Mouse (Mus musculus): Measurements from ENCODE around the gene Srek1.

The Srek1 gene

GRCm38 (mm10) chr13:103774119-103774757 lies at the start of gene Srek1:
Gene Srek1, minus strand, starts transcription at chr13:103774608.
- DNase-seq = peak; percentile 99

- DNase-seq = no peak
These were observed 47.9 kb upstream of the Srek1 start for GRCm38 (mm10) chr13:103822270-103822669.

GRCm38 (mm10) chr13:103819377-103819776 lies 45.0 kb upstream of the Srek1 start:
- no peak for DNase-seq

- no peak for DNase-seq
These were observed 43.5 kb upstream of the Srek1 start for GRCm38 (mm10) chr13:103817935-103818334.

GRCm38 (mm10) chr13:103807464-103807863 lies 33.1 kb upstream of the Srek1 start:
- DNase-seq = no peak

- peak; percentile 81 to 83 for DNase-seq
These were observed 31.9 kb upstream of the Srek1 start for GRCm38 (mm10) chr13:103806210-103806851.

GRCm38 (mm10) chr13:103803721-103804120 lies 29.3 kb upstream of the Srek1 start:
- no peak for DNase-seq

GRCm38 (mm10) chr13:103801021-103801420 lies 26.6 kb upstream of the Srek1 start:
- DNase-seq = no peak

- DNase-seq = peak; percentile 39 to 42
These were observed 20.5 kb upstream of the Srek1 start for GRCm38 (mm10) chr13:103794688-103795543.

- DNase-seq = peak; percentile 70 to 80
These were observed 5.6 kb upstream of the Srek1 start for GRCm38 (mm10) chr13:103779922-103780585.

- no peak for DNase-seq
These were observed 2.7 kb upstream of the Srek1 start for GRCm38 (mm10) chr13:103777126-103777525.

- DNase-seq = no peak
These were observed 845 bp downstream of the Srek1 start for GRCm38 (mm10) chr13:103773407-103774118.

GRCm38 (mm10) chr13:103772917-103773316 lies 1.5 kb downstream of the Srek1 start:
- DNase-seq = peak; percentile 53 to 59

GRCm38 (mm10) chr13:103770821-103771220 lies 3.6 kb downstream of the Srek1 start:
- no peak for DNase-seq

- no peak for DNase-seq
These were observed 6.5 kb downstream of the Srek1 start for GRCm38 (mm10) chr13:103767935-103768334.

- DNase-seq = no peak
These were observed 10.8 kb downstream of the Srek1 start for GRCm38 (mm10) chr13:103763640-103764039.

GRCm38 (mm10) chr13:103761971-103762370 lies 12.4 kb downstream of the Srek1 start:
- DNase-seq = no peak

GRCm38 (mm10) chr13:103751421-103751820 lies 23.0 kb downstream of the Srek1 start:
- DNase-seq = peak; percentile 58 to 67

GRCm38 (mm10) chr13:103745688-103746087 lies 28.7 kb downstream of the Srek1 start:
- DNase-seq = no peak

GRCm38 (mm10) chr13:103745160-103745559 lies 29.2 kb downstream of the Srek1 start:
- DNase-seq = no peak

- DNase-seq = no peak
These were observed 38.9 kb downstream of the Srek1 start for GRCm38 (mm10) chr13:103735330-103736007.

GRCm38 (mm10) chr13:103726872-103727271 lies 47.5 kb downstream of the Srek1 start:
- DNase-seq = no peak

Data from cerebellum, postnatal 10 days (tissue).